Mouse (Mus musculus) liver, adult 2 months (tissue): Measurements from ENCODE around the gene Slc13a2.

Source experiments
- CTCF ChIP-seq: fragments of 200-500 bp; IDR thresholded peaks from 2 replicates; pipeline ENCODE4 v1.5.1; 2011; ENCODE audit warnings: low read depth, low read length, control low read depth
- POLR2A ChIP-seq: fragments of 200-500 bp; IDR thresholded peaks from 2 replicates; pipeline ENCODE4 v1.6.1; 2011; ENCODE audit warnings: low read length, control low read depth; ENCODE audit not compliant: insufficient read depth; ENCODE audit errors: extremely low read depth

GRCm38 (mm10) chr11:78412861-78413260 lies 9.2 kb downstream of the Slc13a2 start:
- TF ChIP-seq POLR2A (no peak), CTCF (no peak)
